Mouse (Mus musculus) myocyte (in vitro differentiated cells): Measurements from ENCODE around the gene Irs2. TPM values are rescaled to one million over a fixed set of nuclear protein-coding genes. Genes with fewer than 3 reads are reported as not detected.

Experiments
- H3K27me3 ChIP-seq: one replicate; pipeline ENCODE4 v1.6.1; 2011; ENCODE audit not compliant: control insufficient read depth, insufficient read depth, insufficient read length
- H3K36me3 ChIP-seq: one replicate; pipeline ENCODE4 v1.6.1; 2011; ENCODE audit not compliant: control insufficient read depth, insufficient read depth
- H3K4me2 ChIP-seq: one replicate; pipeline ENCODE4 v1.6.1; 2011; ENCODE audit warnings: low read depth, control low read depth
- H3K4me3 ChIP-seq: one replicate; pipeline ENCODE4 v1.5.1; 2011; ENCODE audit warnings: mild to moderate bottlenecking, control low read depth, moderate library complexity
- H3K79me2 ChIP-seq: one replicate; pipeline ENCODE4 v1.6.1; 2011; ENCODE audit not compliant: control insufficient read depth, insufficient read depth
- H3ac ChIP-seq: one replicate; pipeline ENCODE4 v1.6.1; 2011; ENCODE audit not compliant: control insufficient read depth, insufficient read length
- CEBPB ChIP-seq: IDR thresholded peaks from 2 replicates; pipeline ENCODE4 v1.6.1; 2011; ENCODE audit warnings: mild to moderate bottlenecking, moderate library complexity; ENCODE audit not compliant: poor library complexity, insufficient read depth, severe bottlenecking
- E2F4 ChIP-seq: IDR thresholded peaks from one replicate; pipeline ENCODE4 v1.6.1; 2011; ENCODE audit warnings: mild to moderate bottlenecking, control low read depth, moderate library complexity; ENCODE audit not compliant: insufficient read depth
- MAX ChIP-seq: IDR thresholded peaks from one replicate; pipeline ENCODE4 v1.6.1; 2011; ENCODE audit warnings: low read depth, mild to moderate bottlenecking, control low read depth
- MYOD1 ChIP-seq, 3 experiments: IDR thresholded peaks; one replicate each; pipeline ENCODE4 v1.6.1; 2011; ENCODE audit warnings: control low read depth in 2 of 3, low read depth in 2 of 3, mild to moderate bottlenecking in 2 of 3, moderate library complexity in 1 of 3; ENCODE audit not compliant: insufficient read length in 2 of 3, control insufficient read depth in 1 of 3
- MYOG ChIP-seq, 3 experiments: IDR thresholded peaks; one replicate each; pipeline ENCODE4 v1.6.1; 2011; ENCODE audit warnings: control low read depth in 2 of 3, low read depth in 2 of 3, mild to moderate bottlenecking in 2 of 3; ENCODE audit not compliant: insufficient read length in 2 of 3, control insufficient read depth in 1 of 3, insufficient read depth in 1 of 3
- POLR2A ChIP-seq: IDR thresholded peaks from one replicate; pipeline ENCODE4 v1.6.1; 2011; ENCODE audit warnings: low read depth, mild to moderate bottlenecking, control low read depth, moderate library complexity; ENCODE audit not compliant: insufficient read length
- POLR2AphosphoS2 ChIP-seq: IDR thresholded peaks from one replicate; pipeline ENCODE4 v1.6.1; 2011; ENCODE audit warnings: low read depth, control low read depth; ENCODE audit not compliant: insufficient read length
- REST ChIP-seq: IDR thresholded peaks from one replicate; pipeline ENCODE4 v1.6.1; 2011; ENCODE audit warnings: mild to moderate bottlenecking, control low read depth, moderate library complexity; ENCODE audit not compliant: insufficient read depth, insufficient read length
- SRF ChIP-seq: IDR thresholded peaks from one replicate; pipeline ENCODE4 v1.6.1; 2011; ENCODE audit warnings: low read depth; ENCODE audit not compliant: control insufficient read depth, insufficient read length
- TCF12 ChIP-seq: IDR thresholded peaks from one replicate; pipeline ENCODE4 v1.6.1; 2011; ENCODE audit warnings: mild to moderate bottlenecking, control low read depth; ENCODE audit not compliant: poor library complexity, insufficient read depth, severe bottlenecking
- TCF3 ChIP-seq: IDR thresholded peaks from one replicate; pipeline ENCODE4 v1.6.1; 2011; ENCODE audit warnings: low read depth, control low read depth; ENCODE audit not compliant: insufficient read length
- USF1 ChIP-seq: IDR thresholded peaks from one replicate; pipeline ENCODE4 v1.6.1; 2011; ENCODE audit warnings: low read depth, mild to moderate bottlenecking, control low read depth, moderate library complexity
- polyA plus RNA-seq: library from polyadenylated mRNA; unstranded; fragments of >200 nt; fragmentation: generic; extraction: Trizol; gene quantifications from one replicate; pipeline ENCODE4 v1.2.1, GENCODE M21; 2012; ENCODE audit warnings: missing spikeins

Irs2 gene
- polyA plus RNA-seq, 1 experiment, result 2.0 TPM

DNA sequence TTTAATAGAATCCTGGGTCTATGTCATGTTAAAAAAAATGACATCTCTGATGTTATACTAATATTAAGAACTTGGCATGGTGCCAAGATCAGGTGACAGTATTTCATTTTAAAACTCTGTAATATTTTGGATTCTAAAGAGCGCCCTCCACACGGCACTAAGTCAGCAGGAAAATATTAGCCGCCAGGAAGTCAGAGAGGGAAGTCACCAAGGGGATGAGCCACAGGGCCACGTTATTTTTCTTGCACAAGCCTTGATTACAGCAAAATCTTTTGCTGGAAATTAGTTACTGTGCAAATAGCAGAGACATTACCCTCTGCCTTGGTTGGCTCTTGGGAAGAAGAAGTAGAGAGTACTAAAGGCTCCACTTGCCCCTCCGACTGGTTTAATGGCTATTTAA, 30.5 kb upstream of the Irs2 start:
- H3K4me3 ChIP-seq, result no peak overlapping the region
- TF ChIP-seq TCF3 (no peak), MYOG (IDR thresholded peaks at IDR 0.05; ENCODE audit: control insufficient read depth in 1 of 3, insufficient read depth in 1 of 3, insufficient read length in 2 of 3, low read depth in 2 of 3) (no peak), MYOD1 (IDR thresholded peaks at IDR 0.05; ENCODE audit: control insufficient read depth in 1 of 3, insufficient read length in 2 of 3, low read depth in 2 of 3) (no peak), POLR2AphosphoS2 (no peak)
- H3K79me2 ChIP-seq, result no peaks in the 10 kb centered on the region
- H3K36me3 ChIP-seq, result no peaks in the 10 kb centered on the region
- H3K4me2 ChIP-seq, result no peak overlapping the region
- H3K27me3 ChIP-seq, result peaks cover 20% of the 10 kb centered on the region
- no peak overlapping the region for H3ac ChIP-seq

DNA sequence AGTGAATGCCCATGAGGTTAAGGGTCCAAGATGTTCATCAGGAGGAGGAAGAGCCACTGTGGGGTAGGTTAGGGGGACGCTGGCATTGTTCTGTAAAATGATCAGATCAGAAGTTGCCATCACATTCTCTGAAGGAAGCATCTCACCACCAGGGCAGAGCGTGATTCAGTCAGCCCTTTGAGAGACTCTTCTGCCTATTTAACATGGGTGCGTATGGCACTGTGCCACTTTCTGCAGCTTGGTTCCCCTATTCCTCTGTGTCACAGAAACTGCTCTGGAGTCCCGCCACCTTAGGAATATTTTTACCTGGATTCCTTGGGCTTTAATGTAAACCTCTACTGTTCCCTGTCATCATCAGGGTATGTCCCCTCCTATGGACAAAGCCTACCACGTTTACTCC, 30.1 kb upstream of the Irs2 start:
- no peak overlapping the region for H3K4me3 ChIP-seq
- H3K4me2 ChIP-seq, result no peak overlapping the region
- H3K36me3 ChIP-seq, result no peaks in the 10 kb centered on the region
- TF ChIP-seq MYOG (IDR thresholded peaks at IDR 0.05; ENCODE audit: control insufficient read depth in 1 of 3, insufficient read depth in 1 of 3, insufficient read length in 2 of 3, low read depth in 2 of 3) (no peak), TCF3 (no peak), MAX (no peak), REST (no peak), SRF (no peak), POLR2A (no peak), USF1 (no peak), MYOD1 (IDR thresholded peaks at IDR 0.05; ENCODE audit: control insufficient read depth in 1 of 3, insufficient read length in 2 of 3, low read depth in 2 of 3) (no peak), CEBPB (no peak), POLR2AphosphoS2 (no peak), E2F4 (no peak), TCF12 (no peak)
- H3ac ChIP-seq, result no peak overlapping the region
- H3K27me3 ChIP-seq, result peaks cover 20% of the 10 kb centered on the region
- H3K79me2 ChIP-seq, result no peaks in the 10 kb centered on the region

GRCm38 (mm10) chr8:11036790-11037189, 28.5 kb upstream of the Irs2 start:
- no peak for TF ChIP-seq MYOD1 (IDR thresholded peaks at IDR 0.05; ENCODE audit: control insufficient read depth in 1 of 3, insufficient read length in 2 of 3, low read depth in 2 of 3)
- TF ChIP-seq MAX, result no peak
- TF ChIP-seq MYOG (IDR thresholded peaks at IDR 0.05; ENCODE audit: control insufficient read depth in 1 of 3, insufficient read depth in 1 of 3, insufficient read length in 2 of 3, low read depth in 2 of 3), result no peak
- peaks cover 20% of the 10 kb centered on the region for H3K27me3 ChIP-seq

DNA sequence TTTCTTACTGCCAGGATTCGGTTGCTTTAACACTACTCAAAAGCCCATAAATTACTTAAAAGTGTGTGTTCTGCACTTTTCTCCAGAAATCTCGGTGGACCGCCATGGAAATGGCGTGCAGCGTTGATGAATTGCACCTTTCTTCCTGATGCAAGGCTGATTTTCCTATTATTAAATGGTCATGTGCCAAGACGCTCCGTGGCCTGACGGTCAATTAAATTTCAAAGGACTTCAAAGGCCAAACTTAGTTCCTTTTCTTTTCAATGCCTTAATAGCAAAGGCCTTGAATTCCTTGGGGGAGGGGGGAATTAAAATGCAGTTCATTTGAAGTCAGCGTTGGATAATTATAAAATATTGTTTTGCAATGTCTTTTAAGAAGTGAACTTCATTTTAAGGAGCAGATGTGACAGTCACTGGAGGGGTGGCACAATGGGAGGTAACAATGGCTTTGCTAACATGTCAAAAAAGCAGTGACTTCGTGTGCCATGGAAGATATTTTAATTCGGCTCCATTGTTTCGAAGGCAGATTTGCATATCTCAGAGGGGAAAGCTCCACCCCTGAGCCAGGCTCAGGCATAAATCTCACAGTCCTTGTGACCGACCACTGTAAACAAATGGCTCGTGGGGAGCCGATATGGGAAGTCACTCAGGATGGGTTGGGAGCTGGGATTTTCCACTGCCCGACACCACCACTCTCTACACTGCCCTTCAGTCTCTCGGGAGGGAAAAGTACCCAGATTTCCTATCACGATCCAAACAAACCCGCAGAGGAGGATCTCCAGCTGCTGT, 27.6 kb upstream of the Irs2 start:
- H3K36me3 ChIP-seq, result no peaks in the 10 kb centered on the region
- H3K27me3 ChIP-seq, result peaks cover 20% of the 10 kb centered on the region
- H3K4me2 ChIP-seq, result no peak overlapping the region
- TF ChIP-seq REST (no peak), MAX (no peak), MYOG (IDR thresholded peaks at IDR 0.05; ENCODE audit: control insufficient read depth in 1 of 3, insufficient read depth in 1 of 3, insufficient read length in 2 of 3, low read depth in 2 of 3) (no peak), USF1 (no peak), MYOD1 (IDR thresholded peaks at IDR 0.05; ENCODE audit: control insufficient read depth in 1 of 3, insufficient read length in 2 of 3, low read depth in 2 of 3) (no peak), SRF (no peak), E2F4 (no peak), CEBPB (no peak), POLR2AphosphoS2 (no peak), POLR2A (no peak), TCF12 (no peak), TCF3 (no peak)
- no peaks in the 10 kb centered on the region for H3K79me2 ChIP-seq
- no peak overlapping the region for H3K4me3 ChIP-seq
- no peak overlapping the region for H3ac ChIP-seq

More at GRCm38 (mm10) chr8:11036790-11037189, 28.5 kb upstream of the Irs2 start:
- H3K36me3 ChIP-seq, result no peaks in the 10 kb centered on the region
- H3K4me3 ChIP-seq, result no peak overlapping the region
- no peak overlapping the region for H3ac ChIP-seq
- H3K79me2 ChIP-seq, result no peaks in the 10 kb centered on the region
- H3K4me2 ChIP-seq, result no peak overlapping the region

GRCm38 (mm10) chr8:11024871-11025270, 16.6 kb upstream of the Irs2 start:
- Histone ChIP-seq H3K36me3 (no peaks in the 10 kb centered on the region), H3ac (no peak overlapping the region), H3K4me2 (no peak overlapping the region), H3K27me3 (peaks cover 29% of the 10 kb centered on the region), H3K4me3 (no peak overlapping the region), H3K79me2 (no peaks in the 10 kb centered on the region)
- no peak for TF ChIP-seq POLR2A
- no peak for TF ChIP-seq MYOD1 (IDR thresholded peaks at IDR 0.05; ENCODE audit: control insufficient read depth in 1 of 3, insufficient read length in 2 of 3, low read depth in 2 of 3)
- TF ChIP-seq SRF, result no peak
- no peak for TF ChIP-seq E2F4
- no peak for TF ChIP-seq REST
- no peak for TF ChIP-seq TCF12
- no peak for TF ChIP-seq POLR2AphosphoS2
- TF ChIP-seq TCF3, result no peak
- TF ChIP-seq CEBPB, result no peak
- no peak for TF ChIP-seq MYOG (IDR thresholded peaks at IDR 0.05; ENCODE audit: control insufficient read depth in 1 of 3, insufficient read depth in 1 of 3, insufficient read length in 2 of 3, low read depth in 2 of 3)
